Mouse (Mus musculus): ENCODE data around the gene Ror1. TPM values are rescaled to one million over a fixed set of nuclear protein-coding genes. Genes with fewer than 3 reads are reported as not detected.

Ror1 gene
- polyA plus RNA-seq, 1 experiment from 2014 or later = 1.5 TPM

Other genes starting within 250 kb of the Ror1 start
- gene Pgm1, start 166.4 kb upstream of the Ror1 start, polyA plus RNA-seq (2015; fragmentation: Nextera tagmentation; extraction: Ambion mirVana) = 108 and 119 TPM in 2 replicates
- 12.1 and 14.0 TPM in 2 replicates for gene Itgb3bp, start 166.0 kb upstream of the Ror1 start, polyA plus RNA-seq (2015; fragmentation: Nextera tagmentation; extraction: Ambion mirVana)

All from hindbrain, embryonic 16.5 days (tissue).